Mouse (Mus musculus) neural tube, embryonic 11.5 days (tissue): ENCODE measurements around the gene Nrros. TPM values are rescaled to one million over a fixed set of nuclear protein-coding genes. Genes with fewer than 3 reads are reported as not detected.
"Not testable (repeated sequence)": the region's sequence is repeated elsewhere in the genome, so short reads cannot be mapped to it uniquely, and the experiment has no call there.

Experiments
- ATAC-seq: fragments of 200-750 bp; cut with Nextera tagmentation; 2 replicates; pipeline ENCODE4 v1.8.0; 2017; ENCODE audit warnings: moderate number of reproducible peaks, mild to moderate bottlenecking, moderate TSS enrichment, moderate library complexity; ENCODE audit not compliant: insufficient read depth, low FRiP score, low TSS enrichment
- DNase-seq: peaks from one replicate; pipeline ENCODE4 v3.0.0-alpha.2; 2015; ENCODE audit warnings: low spot score
- H3K27ac ChIP-seq: fragments of 300-500 bp; sonication (generic); 2 replicates; pipeline ENCODE4 v1.5.1; 2014; ENCODE audit warnings: low read depth, mild to moderate bottlenecking, low read length
- H3K27me3 ChIP-seq: fragments of 300-500 bp; sonication (generic); 2 replicates; pipeline ENCODE4 v1.6.1; 2014; ENCODE audit warnings: mild to moderate bottlenecking, low read length, mixed read lengths; ENCODE audit not compliant: control insufficient read depth, insufficient read depth
- H3K36me3 ChIP-seq: fragments of 300-500 bp; sonication (generic); 2 replicates; pipeline ENCODE4 v1.6.1; 2014; ENCODE audit warnings: mild to moderate bottlenecking, low read length, moderate library complexity, mixed read lengths; ENCODE audit not compliant: control insufficient read depth, insufficient read depth
- H3K4me1 ChIP-seq: fragments of 300-500 bp; sonication (generic); 2 replicates; pipeline ENCODE4 v1.6.1; 2014; ENCODE audit warnings: low read length, mixed read lengths; ENCODE audit not compliant: control insufficient read depth, insufficient read depth
- H3K4me2 ChIP-seq: fragments of 300-500 bp; sonication (generic); 2 replicates; pipeline ENCODE4 v1.6.1; 2014; ENCODE audit warnings: low read depth, mild to moderate bottlenecking, moderate library complexity
- H3K4me3 ChIP-seq: fragments of 300-500 bp; sonication (generic); 2 replicates; pipeline ENCODE4 v1.5.1; 2014; ENCODE audit warnings: low read depth, low read length
- H3K9ac ChIP-seq: fragments of 300-500 bp; sonication (generic); 2 replicates; pipeline ENCODE4 v1.6.1; 2014; ENCODE audit warnings: mild to moderate bottlenecking, low read length
- H3K9me3 ChIP-seq: fragments of 300-500 bp; sonication (generic); 2 replicates; pipeline ENCODE4 v1.6.1; 2016; ENCODE audit warnings: low read length; ENCODE audit not compliant: control insufficient read depth
- WGBS: fragments of 180-500 bp; shearing (Covaris S2); extraction: QIAGEN DNeasy Blood & Tissue Kit; methylation state at CpG from one replicate; pipeline ENCODE4 v1.1.7; 2014; 5-methylcytosine and 5-hydroxymethylcytosine counted together
- polyA plus RNA-seq: library from polyadenylated mRNA; unstranded; fragments of >200 nt; fragmentation: Nextera tagmentation; extraction: Ambion mirVana; gene quantifications from 2 replicates; pipeline ENCODE4 v1.2.1, GENCODE M21; 2014

The Nrros gene
- polyA plus RNA-seq, 1 experiment from 2014 or later: 8.3 TPM

DNA sequence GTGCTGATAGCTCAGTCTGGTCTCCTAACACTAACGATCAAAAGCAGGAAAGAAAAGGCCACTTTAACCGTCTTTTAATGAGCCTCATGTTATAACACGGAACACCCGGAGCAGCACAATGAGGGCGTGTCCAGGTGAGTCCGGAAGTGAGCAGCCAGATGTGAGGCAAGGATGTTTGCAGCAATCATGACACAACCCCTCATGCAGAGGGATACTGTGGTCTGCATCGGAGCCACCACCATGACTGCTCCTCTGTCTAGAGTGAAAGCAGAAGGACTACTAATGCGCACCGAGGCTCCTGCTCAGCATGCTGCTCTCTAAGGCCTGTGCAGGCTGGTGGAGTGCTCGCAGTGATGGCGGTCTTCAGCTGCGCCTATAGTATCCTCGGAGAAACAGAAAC is 63.1 kb downstream of the Nrros start:
- peaks cover 4% of the 10 kb centered on the region; the same call in 1 of the 2 replicates for H3K36me3 ChIP-seq

DNA sequence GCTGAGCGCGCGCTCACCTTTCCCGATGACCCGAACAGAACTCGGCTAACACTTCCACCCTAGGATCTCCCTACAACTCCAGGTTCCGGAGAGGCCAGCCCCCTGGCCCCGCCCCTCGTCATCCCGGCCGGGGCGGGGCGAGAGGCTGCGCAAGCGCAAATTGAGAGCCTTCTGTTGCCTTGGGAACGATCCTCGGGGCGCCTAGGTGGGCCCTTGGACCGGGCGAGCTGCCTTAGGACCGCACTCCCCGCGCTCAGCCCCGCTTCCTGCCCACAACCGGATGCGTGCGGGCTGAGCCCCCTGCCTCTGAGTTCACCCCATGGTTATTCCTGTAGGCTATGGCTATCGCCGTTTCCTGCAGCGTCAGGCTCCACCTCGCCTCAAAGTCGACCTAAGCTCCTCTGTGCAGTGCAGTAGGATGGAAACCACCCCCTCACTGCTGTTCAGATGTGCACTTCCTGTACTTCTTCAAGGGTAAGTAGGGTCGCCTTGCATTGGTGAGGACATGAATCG is 65.7 kb downstream of the Nrros start, which contains the start of the genes Pigx and Cep19:
Gene Pigx, minus strand, starts transcription at position 103 of the 513 bp plus-strand sequence.
Gene Cep19, plus strand, starts transcription at position 163 of the 513 bp plus-strand sequence.
- peak within 1 kb of the TSS; percentile 70 for H3K9ac ChIP-seq
- H3K4me2 ChIP-seq: peak within 1 kb of the TSS; percentile 69
- H3K4me1 ChIP-seq: peaks cover 8% of the 10 kb centered on the region; the same call in 1 of the 2 replicates
- H3K27me3 ChIP-seq: no peaks in the 10 kb centered on the region
- H3K4me3 ChIP-seq: peak within 1 kb of the TSS; percentile 76
- peaks cover 3% of the 10 kb centered on the region for H3K36me3 ChIP-seq
- DNase-seq (peak; percentile 96), ATAC-seq (peak; percentile 97)
- WGBS: under 1% methylated on average over 34 of the region's 34 CpGs
- 0 out of 2 replicates have a peak within 1 kb of the TSS, but pooled peaks have one; percentile 15 for H3K27ac ChIP-seq
- H3K9me3 ChIP-seq: no peaks in the 10 kb centered on the region

More for the DNA sequence above, 63.1 kb downstream of the Nrros start:
- no peak overlapping the region for H3K4me3 ChIP-seq
- no peak overlapping the region for H3K27ac ChIP-seq
- H3K9me3 ChIP-seq: no peaks in the 10 kb centered on the region
- no peak for DNase-seq
- H3K9ac ChIP-seq: no peak overlapping the region
- no peaks in the 10 kb centered on the region for H3K27me3 ChIP-seq
- peaks cover 8% of the 10 kb centered on the region; the same call in 1 of the 2 replicates for H3K4me1 ChIP-seq
- WGBS: 95% methylated on average over 13 of the region's 13 CpGs
- H3K4me2 ChIP-seq: no peak overlapping the region
- no peak for ATAC-seq

DNA sequence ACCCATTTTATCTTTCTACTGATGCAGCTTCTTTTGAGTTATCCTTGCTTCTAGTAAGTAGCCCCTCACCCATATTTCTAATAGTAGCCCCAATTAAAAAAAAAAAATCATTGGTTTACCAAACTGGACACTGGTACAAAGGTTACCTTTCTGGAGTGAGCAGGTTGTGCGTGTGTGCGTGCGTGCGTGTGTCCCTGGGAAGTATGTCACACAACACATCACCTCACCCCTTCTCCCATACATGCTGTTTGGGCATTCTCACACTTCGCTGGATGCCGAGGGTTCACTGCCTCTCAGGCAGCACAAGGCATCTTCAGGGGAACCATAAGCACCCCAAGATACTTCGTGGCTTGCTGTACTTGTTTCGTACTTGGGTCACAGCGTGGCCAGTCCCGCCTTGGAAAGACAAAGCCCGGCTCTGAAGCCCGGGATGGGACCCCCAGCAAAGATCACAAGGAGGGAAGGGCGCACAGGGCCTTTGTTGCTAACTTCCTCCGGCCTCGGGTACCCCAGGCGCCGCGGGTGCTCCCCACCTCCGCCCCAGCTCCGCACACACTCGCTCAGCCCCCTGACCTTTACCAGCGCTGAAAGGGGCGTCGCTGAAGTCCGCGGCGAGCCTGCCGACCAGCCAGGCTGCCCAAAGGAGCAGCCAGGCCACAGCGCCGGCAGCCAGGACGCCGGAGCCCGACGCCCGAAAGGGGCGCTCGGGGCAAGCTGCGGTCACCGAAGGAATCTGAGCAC is 66.3 kb downstream of the Nrros start:
- ATAC-seq: peak; percentile 82
- Histone ChIP-seq H3K4me2 (peak overlapping the region; percentile 69), H3K9me3 (no peaks in the 10 kb centered on the region), H3K9ac (peak overlapping the region; percentile 70), H3K27me3 (no peaks in the 10 kb centered on the region), H3K4me1 (peaks cover 8% of the 10 kb centered on the region; the same call in 1 of the 2 replicates), H3K36me3 (peaks cover 4% of the 10 kb centered on the region), H3K4me3 (peak overlapping the region; percentile 76), H3K27ac (0 out of 2 replicates have a peak overlapping the region, but pooled peaks have one; percentile 15)
- no peak for DNase-seq
- WGBS: under 1% methylated on average over 33 of the region's 39 CpGs

DNA sequence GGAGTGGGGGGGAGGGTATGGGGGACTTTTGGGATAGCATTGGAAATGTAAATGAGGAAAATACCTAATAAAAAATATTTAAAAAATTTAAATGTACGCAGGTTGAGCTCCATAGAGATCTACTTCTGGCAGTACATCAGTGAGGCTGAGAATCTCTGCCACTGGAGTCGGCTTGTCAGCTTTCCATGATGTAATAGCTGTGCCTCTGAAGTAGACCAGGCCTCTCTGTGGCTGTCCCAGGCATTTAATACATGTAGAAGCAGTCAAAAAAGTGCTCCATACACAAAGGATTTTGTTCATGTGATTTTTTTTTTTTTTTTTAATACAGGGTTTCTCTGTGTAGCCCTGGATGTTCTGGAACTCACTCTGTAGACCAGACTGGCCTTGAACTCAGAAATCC is 67.6 kb downstream of the Nrros start:
- H3K9ac ChIP-seq, H3K27ac ChIP-seq, DNase-seq, H3K4me2 ChIP-seq, H3K27me3 ChIP-seq, H3K4me3 ChIP-seq, ATAC-seq, H3K9me3 ChIP-seq, H3K4me1 ChIP-seq, H3K36me3 ChIP-seq: not testable (repeated sequence)
- WGBS: 91% methylated on average over 2 of the region's 2 CpGs

Other genes starting within 250 kb of the Nrros start
- 1.2 and 1.4 TPM in 2 replicates for gene Pigz, start 231.7 kb downstream of the Nrros start, polyA plus RNA-seq
- gene 0610012G03Rik, start 217.1 kb downstream of the Nrros start, polyA plus RNA-seq: 81.0 and 87.9 TPM in 2 replicates
- gene Ncbp2, start 217.1 kb downstream of the Nrros start, polyA plus RNA-seq: 139 and 145 TPM in 2 replicates
- gene Senp5, start 162.3 kb downstream of the Nrros start, polyA plus RNA-seq: 11.5 and 13.2 TPM in 2 replicates
- gene Pak2, start 86.3 kb downstream of the Nrros start, polyA plus RNA-seq: 48.4 and 50.7 TPM in 2 replicates
- 128 and 138 TPM in 2 replicates for gene Pigx, start 65.9 kb downstream of the Nrros start, polyA plus RNA-seq
- gene Cep19, start 65.8 kb downstream of the Nrros start, polyA plus RNA-seq: 41.5 and 47.2 TPM in 2 replicates
- 0.27 TPM in 1 of 2 replicates, not detected in the other for gene Bex6, start 14.2 kb upstream of the Nrros start, polyA plus RNA-seq
- 21.8 and 24.9 TPM in 2 replicates for gene Fbxo45, start 81.6 kb upstream of the Nrros start, polyA plus RNA-seq
- gene Wdr53, start 81.6 kb upstream of the Nrros start, polyA plus RNA-seq: 19.2 and 19.4 TPM in 2 replicates
- gene Smco1, start 105.9 kb upstream of the Nrros start, polyA plus RNA-seq: not detected in 2 replicates
- 23.6 and 23.9 TPM in 2 replicates for gene Rnf168, start 111.9 kb upstream of the Nrros start, polyA plus RNA-seq
- gene Ubxn7, start 166.7 kb upstream of the Nrros start, polyA plus RNA-seq: 22.7 and 28.9 TPM in 2 replicates
- gene Tm4sf19, start 234.9 kb upstream of the Nrros start, polyA plus RNA-seq: not detected in 2 replicates